Mouse (Mus musculus) liver, adult 2 months (tissue): ENCODE results near the gene Sipa1l3.

ENCODE experiments used
- CTCF ChIP-seq: fragments of 200-500 bp; IDR thresholded peaks from 2 replicates; pipeline ENCODE4 v1.5.1; 2011; ENCODE audit warnings: low read depth, low read length, control low read depth
- POLR2A ChIP-seq: fragments of 200-500 bp; IDR thresholded peaks from 2 replicates; pipeline ENCODE4 v1.6.1; 2011; ENCODE audit warnings: low read length, control low read depth; ENCODE audit not compliant: insufficient read depth; ENCODE audit errors: extremely low read depth

DNA sequence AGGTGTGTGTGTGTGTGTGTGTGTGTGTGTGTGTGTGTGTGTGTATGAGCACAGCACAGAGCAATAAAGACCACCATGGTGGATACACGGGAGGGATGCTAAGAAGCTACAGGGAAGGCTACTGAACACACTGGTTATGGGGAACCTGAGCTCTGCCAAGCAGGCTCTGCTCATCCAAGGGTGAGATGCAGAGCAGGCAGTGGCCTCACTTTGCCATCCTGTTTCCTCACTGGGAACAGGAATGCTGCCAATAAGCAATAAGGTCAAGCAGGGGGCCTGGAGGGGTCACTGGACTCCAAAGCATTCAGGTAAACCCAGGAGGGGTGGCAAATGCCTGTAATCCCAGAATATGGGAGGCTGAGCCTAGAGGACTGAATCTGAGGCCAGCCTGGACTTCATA lies 25.4 kb downstream of the Sipa1l3 start:
- TF ChIP-seq POLR2A (no peak), CTCF (no peak)
